Mouse (Mus musculus) retina, embryonic 14.5 days (tissue): ENCODE measurements at regions not wholly inside any gene's neighbourhood (a gene's known extent, or its start where the extent isn't known, plus 50 kb on each side); places are given as distances from the start of the nearest gene placed in this dataset.
A peak's percentile ranks its signal among the peaks of the same experiment; 100 is the strongest.

Experiments used
- DNase-seq: peaks from one replicate; pipeline ENCODE4 v3.0.0-alpha.2; 2015; ENCODE audit warnings: low spot score

- no peak for DNase-seq
These were observed 154.4 kb upstream of the Bcl6 start for GRCm38 (mm10) chr16:24142915-24143541.

DNA sequence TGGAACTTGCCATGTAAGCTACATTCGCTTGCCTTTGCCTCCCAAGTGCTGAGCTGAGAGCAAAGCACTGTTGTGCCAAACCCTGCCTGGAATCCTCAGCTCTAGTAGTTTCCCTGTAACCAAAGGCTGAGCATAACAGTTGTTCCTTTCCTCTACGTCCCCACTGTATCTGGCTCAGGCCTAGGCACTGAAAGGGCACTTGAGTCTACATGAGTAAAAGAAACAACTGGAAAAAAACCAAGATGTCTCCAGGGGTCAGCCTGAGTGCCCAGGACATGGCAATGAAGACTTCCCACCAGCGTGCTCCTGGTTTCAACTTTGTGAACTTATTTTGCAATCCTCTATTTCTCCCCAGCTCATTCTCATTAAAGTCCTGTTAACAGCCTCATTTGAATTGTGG is 150.5 kb upstream of the Bcl6 start:
- no peak for DNase-seq

GRCm38 (mm10) chr16:24137266-24138033 is 148.8 kb upstream of the Bcl6 start:
- DNase-seq, result no peak

GRCm38 (mm10) chr16:24136483-24137148 is 148.0 kb upstream of the Bcl6 start:
- DNase-seq, result no peak

DNA sequence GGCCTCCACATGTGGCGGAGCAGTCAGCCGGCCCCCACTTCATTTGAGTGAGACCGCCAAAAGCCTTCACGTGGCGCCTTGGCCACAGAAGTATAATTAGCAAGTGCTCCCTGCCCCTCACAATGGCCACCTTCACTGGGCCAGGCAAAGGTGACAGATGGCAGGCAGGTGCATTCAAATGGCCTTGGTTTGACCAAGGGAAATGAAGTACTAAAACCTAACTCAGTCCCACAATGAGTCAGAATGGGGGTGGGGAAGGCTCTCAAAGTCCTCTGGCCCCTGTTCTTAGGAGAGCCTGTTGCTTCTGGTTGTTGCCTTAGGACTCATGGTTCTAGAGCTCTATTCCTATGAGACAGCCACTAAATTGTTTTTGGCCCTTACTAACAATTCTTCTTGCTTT is 147.2 kb upstream of the Bcl6 start:
- no peak for DNase-seq

DNA sequence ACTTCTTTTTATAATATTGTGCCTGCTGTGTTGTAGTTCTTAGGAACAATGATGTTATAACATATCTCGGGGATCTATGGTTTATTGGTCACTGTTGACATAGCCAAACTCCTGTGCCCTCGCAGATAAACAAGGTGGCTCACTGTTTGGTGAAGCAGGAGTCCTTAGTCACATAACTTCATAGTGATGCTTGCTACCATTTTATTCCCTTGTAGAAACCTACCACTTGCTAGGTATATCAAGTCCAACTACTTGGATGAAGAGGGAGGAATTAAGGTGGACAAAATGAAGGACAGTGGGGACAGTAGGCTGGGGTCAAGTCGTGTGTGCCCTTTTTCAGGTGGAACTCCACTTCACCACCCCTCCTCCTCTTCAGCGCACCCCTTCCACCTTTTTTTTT is 146.7 kb upstream of the Bcl6 start:
- no peak for DNase-seq

DNA sequence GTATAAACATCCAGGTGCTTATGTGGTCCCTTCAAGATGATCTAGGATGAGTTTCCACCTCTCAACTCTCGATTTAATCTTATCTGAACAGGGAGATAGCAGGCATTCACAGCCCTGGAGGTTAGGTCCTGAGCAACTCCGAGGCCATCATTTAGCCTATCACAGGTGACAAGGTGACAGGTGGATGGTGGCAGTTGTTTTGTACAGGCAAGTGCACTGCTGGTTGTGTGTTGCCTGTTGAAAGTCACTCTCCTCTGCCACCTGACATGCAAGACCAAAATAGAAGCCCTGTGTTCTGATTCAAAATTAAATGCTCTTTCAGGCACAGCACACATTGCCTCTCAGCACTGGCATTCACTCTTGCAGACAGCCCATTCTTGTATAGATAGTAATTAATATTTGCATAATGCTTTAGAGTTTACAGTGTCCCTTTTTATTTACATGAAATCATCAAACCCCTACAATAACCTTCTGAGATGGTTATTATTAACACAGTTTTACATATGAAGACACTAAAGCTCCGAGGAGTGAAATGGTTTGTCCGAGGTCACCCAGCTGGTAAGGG is 145.9 kb upstream of the Bcl6 start:
- DNase-seq, result no peak

GRCm38 (mm10) chr16:24130646-24131045 is 142.0 kb upstream of the Bcl6 start:
- no peak for DNase-seq

- DNase-seq, result no peak
These were observed 141.0 kb upstream of the Bcl6 start for GRCm38 (mm10) chr16:24129701-24130100.

DNA sequence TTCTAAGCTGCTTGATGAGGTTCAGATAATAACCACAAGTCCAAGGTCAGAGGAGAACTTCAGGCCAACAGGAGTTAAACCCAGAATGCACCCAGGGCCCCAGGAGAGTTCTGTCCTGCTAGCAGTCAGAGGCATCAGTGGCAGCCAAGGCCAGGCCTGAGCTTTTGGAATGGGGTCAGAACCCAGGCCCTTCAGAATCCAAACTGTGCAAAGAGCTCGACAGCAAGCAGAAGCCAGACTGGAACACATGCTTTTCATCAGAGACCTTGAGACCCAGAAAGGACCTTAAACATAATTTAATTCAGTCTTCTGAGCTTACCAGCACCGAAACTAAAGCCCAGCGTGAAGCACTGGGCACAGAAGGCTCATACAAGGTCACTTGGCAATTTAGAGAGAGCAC is 139.9 kb upstream of the Bcl6 start:
- DNase-seq, result no peak

- DNase-seq, result no peak
These were observed 136.1 kb upstream of the Bcl6 start for GRCm38 (mm10) chr16:24124766-24125165.

DNA sequence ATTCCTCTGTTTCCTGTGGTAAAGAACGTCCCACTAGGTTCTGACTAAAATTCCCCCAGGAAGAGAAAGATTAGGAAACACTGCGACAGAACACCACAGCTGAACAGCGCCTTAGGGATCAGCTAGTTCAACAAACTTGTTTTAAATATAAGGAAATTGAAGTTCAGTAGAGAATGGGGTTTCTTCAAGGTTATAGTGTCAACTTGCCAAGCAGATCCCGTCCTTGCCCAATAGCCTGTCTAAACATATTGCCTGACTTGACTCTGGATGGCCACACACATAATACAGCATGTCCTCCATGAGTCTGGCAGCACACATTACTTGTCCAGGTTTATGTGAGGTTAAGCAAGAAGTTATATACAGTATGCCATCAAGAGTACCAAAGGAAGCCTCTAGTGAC is 135.4 kb upstream of the Bcl6 start:
- DNase-seq, result no peak

- DNase-seq, result no peak
These were observed 133.0 kb upstream of the Bcl6 start for GRCm38 (mm10) chr16:24121633-24122032.

- peak; percentile 17 for DNase-seq
These were observed 132.2 kb upstream of the Bcl6 start for GRCm38 (mm10) chr16:24120836-24121235.

DNA sequence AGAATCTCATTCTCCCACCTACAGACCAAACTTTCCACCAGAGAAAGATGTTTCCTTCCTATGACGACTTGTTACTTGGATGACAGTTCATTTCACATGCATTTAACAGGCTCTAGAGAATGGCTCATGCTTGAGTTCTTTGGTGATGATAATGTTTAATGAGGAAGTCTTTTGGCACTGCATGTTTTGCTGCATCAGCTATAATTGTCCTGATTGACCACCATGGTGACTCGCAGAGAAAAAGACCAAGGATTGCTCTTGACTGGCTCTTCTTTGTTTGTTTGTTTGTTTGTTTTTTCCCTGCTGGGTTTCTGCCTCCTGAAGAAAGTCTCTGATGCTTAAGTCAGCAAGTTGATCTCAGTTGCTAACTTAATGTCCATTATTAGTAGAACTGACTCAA is 129.8 kb upstream of the Bcl6 start:
- peak; percentile 16 for DNase-seq

DNA sequence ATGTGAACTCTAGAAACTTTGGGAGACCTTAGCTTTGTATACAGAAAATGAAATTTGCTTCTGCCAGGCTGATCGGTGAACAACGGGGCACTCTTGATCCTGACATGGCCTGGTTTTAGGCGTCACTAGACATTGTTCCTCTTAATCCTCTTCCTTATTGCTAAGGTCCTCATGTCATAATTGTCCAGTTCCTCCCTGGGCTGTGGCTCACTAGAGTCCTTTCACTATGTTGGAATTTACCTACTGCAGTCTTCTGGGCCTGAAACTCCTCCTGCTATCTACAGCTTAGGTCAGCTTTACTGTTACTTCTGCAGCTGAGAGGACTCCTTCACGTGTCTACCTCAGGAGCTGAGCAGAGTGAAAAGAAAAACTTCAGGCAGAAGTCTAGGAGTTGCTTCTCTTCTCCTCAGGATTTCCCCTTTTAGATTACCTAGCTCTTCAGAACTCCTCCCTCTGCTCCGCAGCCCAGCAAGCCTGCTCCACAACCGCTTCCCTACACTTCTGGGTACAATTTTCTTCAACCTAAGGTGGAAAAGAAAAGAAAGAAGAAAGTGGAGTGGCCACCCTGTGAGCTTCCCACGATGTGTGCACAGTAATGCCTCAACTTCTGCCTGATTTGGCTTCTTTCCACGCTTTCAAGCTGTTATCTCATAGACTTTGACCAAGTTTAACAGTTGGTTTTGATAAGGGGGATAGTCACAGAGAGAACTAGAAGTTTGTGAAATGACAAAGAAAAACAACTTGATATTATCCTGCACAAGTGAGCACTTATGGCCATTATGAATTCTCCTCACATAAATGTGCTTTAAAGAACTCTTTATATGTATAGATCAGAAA is 114.4 kb upstream of the Bcl6 start:
- no peak for DNase-seq

DNA sequence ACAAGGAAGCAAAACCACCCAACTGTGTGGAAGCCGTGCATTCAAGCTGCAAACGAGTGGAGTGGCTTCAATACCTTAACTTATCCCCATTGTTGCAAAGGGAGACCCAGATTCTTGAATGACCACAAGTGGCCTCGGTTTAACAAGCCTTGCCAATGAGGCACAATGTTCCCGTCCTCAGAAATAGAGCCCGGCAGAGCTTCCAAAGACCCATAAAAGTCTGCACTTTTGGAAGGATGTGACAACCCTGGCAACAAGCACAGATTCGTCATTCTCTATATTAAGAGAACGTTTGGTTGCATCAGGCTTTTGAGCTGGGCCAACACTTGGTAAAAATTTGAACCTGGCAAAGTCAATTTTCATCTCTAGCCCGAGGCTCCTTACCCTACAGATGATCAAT is 108.9 kb upstream of the Bcl6 start:
- no peak for DNase-seq

DNA sequence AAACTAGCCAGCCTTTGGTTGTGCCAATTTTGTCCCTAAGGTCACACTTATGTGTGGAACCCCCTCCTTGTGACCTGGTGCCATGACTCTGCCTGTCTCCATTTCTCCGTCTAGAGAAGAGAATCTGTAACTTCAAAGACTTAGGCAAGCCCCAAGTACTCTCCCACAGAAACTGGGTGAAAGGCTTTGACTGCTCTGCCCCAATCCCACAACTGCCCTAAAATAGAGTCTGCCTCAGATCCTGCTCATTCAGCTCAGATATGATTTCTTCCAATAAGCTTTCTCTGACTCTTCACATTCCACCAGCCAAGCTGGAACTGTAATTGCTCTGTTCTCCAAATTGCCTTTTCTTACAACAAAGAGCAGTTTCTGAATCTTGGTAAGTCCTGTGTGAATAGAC is 107.4 kb upstream of the Bcl6 start:
- no peak for DNase-seq

DNA sequence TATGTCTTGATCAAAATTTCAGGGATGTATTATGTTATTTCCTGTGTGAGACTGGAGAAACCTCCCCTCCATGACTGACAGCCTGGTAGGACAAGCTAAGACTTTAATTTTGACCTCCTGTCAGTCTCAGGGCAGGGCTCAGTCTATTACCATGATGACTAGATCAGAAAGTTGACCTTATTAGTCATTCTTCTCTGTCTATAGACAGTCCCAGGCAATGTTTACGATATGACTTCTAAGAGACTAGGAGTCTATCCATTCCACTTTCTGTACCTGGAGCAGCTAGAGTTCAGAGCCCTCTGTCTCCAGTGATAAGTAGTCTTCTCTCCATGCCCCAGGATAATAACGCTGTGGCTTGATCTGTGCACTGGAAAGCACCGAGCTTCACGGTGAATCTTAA is 107.0 kb upstream of the Bcl6 start:
- DNase-seq, result no peak

DNA sequence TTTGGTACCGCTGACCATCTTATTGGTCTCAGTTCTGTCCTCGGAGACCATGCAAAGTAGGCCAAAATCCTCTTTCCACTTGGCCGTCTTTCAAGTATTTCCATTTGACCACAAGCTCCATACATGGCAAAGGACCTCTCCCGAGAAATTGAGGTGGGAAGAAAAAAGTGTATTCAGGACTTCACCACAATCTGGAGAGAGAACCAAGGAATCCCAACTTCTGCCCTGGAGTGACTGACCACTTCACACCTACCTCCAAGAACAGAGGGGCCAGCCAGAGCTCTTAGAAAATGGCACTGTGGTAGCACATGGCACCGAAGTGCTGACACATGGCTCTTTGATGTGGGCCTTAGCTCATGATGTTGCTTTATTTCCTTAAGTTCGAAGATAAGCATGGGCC is 105.9 kb upstream of the Bcl6 start:
- no peak for DNase-seq

DNA sequence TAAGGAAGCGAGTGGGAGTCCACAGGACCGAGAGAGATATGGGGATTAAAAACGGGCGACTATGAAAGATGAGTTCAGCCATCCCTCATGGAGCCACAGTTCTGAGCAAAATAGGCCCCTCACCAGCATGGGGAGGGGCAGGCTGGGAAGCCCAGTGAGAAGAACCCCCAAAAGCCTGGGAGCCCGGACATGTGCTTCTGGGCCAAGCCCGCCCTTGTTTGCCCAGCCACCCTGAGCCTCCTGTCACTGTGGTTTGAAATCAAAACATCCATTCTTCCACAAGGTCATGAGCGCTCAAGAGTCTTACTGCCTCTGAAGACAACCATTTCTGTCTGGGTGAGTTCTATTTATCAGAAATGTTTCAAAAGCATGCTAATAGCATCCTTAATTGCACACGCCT is 105.0 kb upstream of the Bcl6 start:
- DNase-seq, result no peak
